Mouse (Mus musculus): Measurements from ENCODE around the gene Serpinb1c. TPM values are rescaled to one million over a fixed set of nuclear protein-coding genes. Genes with fewer than 3 reads are reported as not detected.
A peak's percentile ranks its signal among the peaks of the same experiment; 100 is the strongest.

The Serpinb1c gene
- total and polyA plus RNA-seq, 3 experiments: not detected

DNA sequence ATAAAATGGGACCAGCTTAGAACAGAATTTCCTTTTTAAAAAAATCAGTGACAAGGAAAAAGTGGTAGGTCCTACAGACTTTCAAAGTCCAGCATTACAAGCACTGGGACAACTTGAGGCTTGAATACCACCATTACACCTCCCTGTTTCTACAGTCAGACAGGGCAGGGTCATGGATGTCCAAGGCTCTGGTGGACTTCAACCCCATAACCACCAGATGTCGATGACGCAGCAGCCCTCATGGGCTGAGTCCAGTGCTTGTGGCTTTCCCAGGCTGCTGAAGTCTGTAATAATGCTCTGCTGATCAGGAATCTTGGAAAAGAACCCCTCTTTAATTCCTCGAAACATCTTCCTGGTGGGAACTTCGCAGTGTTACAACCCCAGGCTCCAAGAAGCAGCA is 45.5 kb downstream of the Serpinb1c start:
- Histone ChIP-seq H3K36me3 (replicated peaks) (no peaks in the 10 kb centered on the region), H3K27me3 (ENCODE audit: insufficient read depth, low read length) (peaks cover 18% of the 10 kb centered on the region; the same call in 1 of the 2 replicates), H3K4me3 (ENCODE audit: low read depth, low read length) (no peak overlapping the region), H3K9me3 (replicated peaks) (no peaks in the 10 kb centered on the region), H3K4me1 (ENCODE audit: insufficient read depth, low read depth, low read length) (no peaks in the 10 kb centered on the region)
- ATAC-seq (ENCODE audit: extremely low read depth, insufficient number of reproducible peaks, low FRiP score, poor library complexity, severe bottlenecking): no peak
- no peak for TF ChIP-seq POLR2AphosphoS5 (IDR thresholded peaks at IDR 0.05; ENCODE audit: insufficient replicate concordance, low read depth, low read length)
- no peak for TF ChIP-seq GATA2 (IDR thresholded peaks at IDR 0.05; ENCODE audit: borderline replicate concordance, low read depth, low read length)
- no peak for TF ChIP-seq CTCF (IDR thresholded peaks at IDR 0.05; ENCODE audit: low read depth, low read length)
- no peak for TF ChIP-seq TAL1 (conservative IDR thresholded peaks at IDR 0.05; ENCODE audit: low read depth, low read length)
- TF ChIP-seq GATA1 (IDR thresholded peaks at IDR 0.05; ENCODE audit: borderline replicate concordance, low read length): no peak
- DNase-seq (ENCODE audit: low spot score): no peak

DNA sequence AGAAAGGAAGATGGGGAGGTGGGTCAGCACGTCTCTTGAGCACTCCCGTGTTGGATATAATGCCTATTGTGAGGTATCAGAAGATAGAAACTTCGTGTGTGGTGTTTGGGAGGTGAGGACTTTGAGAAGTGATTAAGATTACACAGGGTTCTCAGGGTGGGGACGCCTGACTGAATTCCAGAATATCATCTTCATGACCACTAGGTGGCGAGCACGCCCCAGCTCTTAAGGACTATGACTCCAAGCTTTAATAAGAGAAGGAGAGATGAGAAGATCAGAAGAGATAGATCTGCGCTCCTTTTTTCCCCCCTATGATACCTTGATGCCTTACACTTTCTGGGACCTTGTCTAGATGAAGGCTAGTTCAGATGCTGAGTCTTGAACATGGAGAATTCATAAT is 46.0 kb downstream of the Serpinb1c start:
- DNase-seq (ENCODE audit: low spot score) (peak; percentile 14), ATAC-seq (ENCODE audit: extremely low read depth, insufficient number of reproducible peaks, low FRiP score, poor library complexity, severe bottlenecking) (peak; percentile 40; the same call in 1 of the 2 replicates)
- Histone ChIP-seq H3K9me3 (replicated peaks) (no peaks in the 10 kb centered on the region), H3K4me3 (ENCODE audit: low read depth, low read length) (no peak overlapping the region), H3K27me3 (ENCODE audit: insufficient read depth, low read length) (peaks cover 18% of the 10 kb centered on the region; the same call in 1 of the 2 replicates), H3K4me1 (ENCODE audit: insufficient read depth, low read depth, low read length) (no peaks in the 10 kb centered on the region), H3K36me3 (replicated peaks) (no peaks in the 10 kb centered on the region)
- TF ChIP-seq CTCF (IDR thresholded peaks at IDR 0.05; ENCODE audit: low read depth, low read length) (no peak), POLR2AphosphoS5 (IDR thresholded peaks at IDR 0.05; ENCODE audit: insufficient replicate concordance, low read depth, low read length) (no peak), GATA2 (IDR thresholded peaks at IDR 0.05; ENCODE audit: borderline replicate concordance, low read depth, low read length) (no peak), TAL1 (conservative IDR thresholded peaks at IDR 0.05; ENCODE audit: low read depth, low read length) (no peak), GATA1 (IDR thresholded peaks at IDR 0.05; ENCODE audit: borderline replicate concordance, low read length) (no peak)

DNA sequence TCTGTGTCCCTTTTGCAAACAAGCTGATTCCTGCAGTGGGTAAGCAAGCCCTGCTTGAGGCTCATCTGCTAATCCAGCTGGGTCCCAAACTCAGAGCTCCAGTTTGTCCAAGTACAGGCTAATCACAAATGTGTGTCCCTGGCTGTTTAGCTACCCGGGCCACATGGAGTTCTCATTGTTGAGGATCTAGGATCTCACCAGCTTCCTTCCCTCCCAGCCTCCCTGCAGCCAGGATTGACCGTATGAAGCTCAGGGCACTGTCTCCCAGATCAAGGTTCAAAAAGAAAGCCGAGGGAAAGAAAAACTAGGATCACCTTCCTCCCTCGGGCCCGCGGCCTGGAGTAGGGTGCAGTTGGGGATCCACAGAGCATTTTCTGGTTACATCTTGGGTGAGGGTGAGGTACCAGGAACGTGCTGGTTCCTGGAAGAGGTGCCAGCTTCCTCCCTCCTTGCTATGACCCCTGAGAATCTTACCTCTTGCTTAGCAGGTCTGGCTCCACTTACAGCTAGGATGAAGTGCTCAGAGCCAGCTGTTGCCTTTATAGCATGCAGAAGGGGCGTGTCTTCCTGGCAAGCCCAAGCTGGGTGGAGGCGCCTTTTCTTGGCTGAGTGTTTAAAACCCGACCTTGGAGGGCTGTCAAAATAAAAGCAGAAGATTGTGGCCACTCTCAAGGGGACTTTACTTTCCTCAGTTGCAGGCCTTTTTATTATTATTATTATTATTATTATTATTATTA is 47.2 kb downstream of the Serpinb1c start, which contains the start of gene Serpinb1a:
Gene Serpinb1a, minus strand, starts transcription at position 518 of the 737 bp plus-strand sequence.
- H3K36me3 ChIP-seq (replicated peaks): no peaks in the 10 kb centered on the region
- H3K9me3 ChIP-seq (replicated peaks): no peaks in the 10 kb centered on the region
- H3K27me3 ChIP-seq (ENCODE audit: insufficient read depth, low read length): peaks cover 18% of the 10 kb centered on the region; the same call in 1 of the 2 replicates
- no peak for TF ChIP-seq CTCF (IDR thresholded peaks at IDR 0.05; ENCODE audit: low read depth, low read length)
- TF ChIP-seq POLR2AphosphoS5 (IDR thresholded peaks at IDR 0.05; ENCODE audit: insufficient replicate concordance, low read depth, low read length): no peak
- no peak for TF ChIP-seq GATA2 (IDR thresholded peaks at IDR 0.05; ENCODE audit: borderline replicate concordance, low read depth, low read length)
- no peak for TF ChIP-seq TAL1 (conservative IDR thresholded peaks at IDR 0.05; ENCODE audit: low read depth, low read length)
- TF ChIP-seq GATA1 (IDR thresholded peaks at IDR 0.05; ENCODE audit: borderline replicate concordance, low read length): no peak
- no peaks in the 10 kb centered on the region for H3K4me1 ChIP-seq (ENCODE audit: insufficient read depth, low read depth, low read length)
- no peak for ATAC-seq (ENCODE audit: extremely low read depth, insufficient number of reproducible peaks, low FRiP score, poor library complexity, severe bottlenecking)
- H3K4me3 ChIP-seq (ENCODE audit: low read depth, low read length): no peak within 1 kb of the TSS
- DNase-seq (ENCODE audit: low spot score): no peak

DNA sequence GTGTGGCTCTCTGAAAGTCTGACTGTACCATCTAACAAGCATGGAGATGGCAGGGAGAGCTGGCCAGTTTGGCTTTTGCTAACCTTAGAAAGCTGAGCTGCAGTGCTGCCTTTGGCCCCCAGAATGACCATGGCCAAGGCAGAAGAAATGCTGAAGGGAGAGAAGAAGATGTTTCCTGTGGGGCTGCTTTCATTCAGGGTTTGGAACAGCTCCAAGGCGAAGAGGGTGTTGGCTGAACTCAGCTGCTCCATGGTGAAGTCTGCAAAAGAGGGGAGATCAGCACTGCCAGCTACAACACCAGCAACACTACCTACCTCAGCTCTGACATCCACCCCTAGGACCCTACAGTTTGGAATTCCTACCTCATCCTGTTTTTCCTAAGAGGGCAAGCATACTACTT is 47.9 kb downstream of the Serpinb1c start:
- Histone ChIP-seq H3K4me3 (ENCODE audit: low read depth, low read length) (no peak overlapping the region), H3K27me3 (ENCODE audit: insufficient read depth, low read length) (peaks cover 18% of the 10 kb centered on the region; the same call in 1 of the 2 replicates), H3K4me1 (ENCODE audit: insufficient read depth, low read depth, low read length) (no peaks in the 10 kb centered on the region), H3K36me3 (replicated peaks) (no peaks in the 10 kb centered on the region), H3K9me3 (replicated peaks) (no peaks in the 10 kb centered on the region)
- ATAC-seq (ENCODE audit: extremely low read depth, insufficient number of reproducible peaks, low FRiP score, poor library complexity, severe bottlenecking) (no peak), DNase-seq (ENCODE audit: low spot score) (no peak)
- no peak for TF ChIP-seq TAL1 (conservative IDR thresholded peaks at IDR 0.05; ENCODE audit: low read depth, low read length)
- no peak for TF ChIP-seq GATA2 (IDR thresholded peaks at IDR 0.05; ENCODE audit: borderline replicate concordance, low read depth, low read length)
- TF ChIP-seq GATA1 (IDR thresholded peaks at IDR 0.05; ENCODE audit: borderline replicate concordance, low read length): no peak
- TF ChIP-seq CTCF (IDR thresholded peaks at IDR 0.05; ENCODE audit: low read depth, low read length): no peak
- TF ChIP-seq POLR2AphosphoS5 (IDR thresholded peaks at IDR 0.05; ENCODE audit: insufficient replicate concordance, low read depth, low read length): no peak

DNA sequence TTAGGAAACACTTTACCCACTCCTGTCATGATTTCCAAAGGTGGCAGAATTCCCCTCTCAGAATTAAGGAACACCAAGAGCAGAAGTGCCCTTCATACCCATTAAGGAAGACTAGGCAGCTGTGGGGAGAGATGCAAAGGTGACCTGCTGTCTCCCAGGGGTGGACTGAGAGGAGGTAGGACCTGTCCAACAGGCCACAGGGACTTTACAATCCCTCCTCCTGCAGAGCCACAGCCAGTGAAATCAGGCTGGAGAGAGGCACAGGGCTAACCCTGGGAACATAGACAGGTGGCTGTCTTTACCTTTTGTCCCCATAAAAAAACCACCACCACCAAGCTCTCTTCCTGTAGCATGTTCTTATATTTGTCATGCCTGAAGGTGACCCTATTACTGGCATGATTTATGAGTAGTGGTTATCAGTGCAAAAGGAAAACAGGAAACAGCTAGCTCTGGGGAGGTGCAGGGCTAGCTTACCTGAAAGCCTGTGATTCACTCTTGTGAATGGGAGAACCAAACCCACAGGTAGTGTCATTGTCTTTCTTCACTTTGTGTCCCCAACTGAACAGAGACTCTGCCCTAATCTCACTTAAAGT is 48.4 kb downstream of the Serpinb1c start:
- H3K4me1 ChIP-seq (ENCODE audit: insufficient read depth, low read depth, low read length): no peaks in the 10 kb centered on the region
- H3K27me3 ChIP-seq (ENCODE audit: insufficient read depth, low read length): peaks cover 17% of the 10 kb centered on the region; the same call in 1 of the 2 replicates
- no peak for ATAC-seq (ENCODE audit: extremely low read depth, insufficient number of reproducible peaks, low FRiP score, poor library complexity, severe bottlenecking)

DNA sequence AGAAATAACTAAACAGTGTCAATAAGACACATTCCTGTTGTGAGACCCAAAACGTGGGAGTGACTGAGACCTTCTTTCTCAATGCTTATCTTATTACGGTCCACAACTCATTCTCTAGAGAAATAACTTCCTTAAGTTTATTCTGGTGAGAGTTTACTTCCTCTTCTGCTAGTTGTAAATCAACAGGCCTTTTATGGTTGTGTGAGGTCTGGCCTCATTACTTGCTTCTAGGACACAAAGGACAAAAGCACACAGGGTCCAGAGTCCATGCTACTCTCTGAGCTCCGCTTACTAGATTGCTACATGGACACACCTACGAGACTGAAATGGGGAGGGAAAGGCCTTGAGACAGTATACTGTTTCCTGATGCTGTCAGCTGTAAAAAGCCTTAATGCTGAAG is 48.9 kb downstream of the Serpinb1c start:
- Histone ChIP-seq H3K36me3 (replicated peaks) (no peaks in the 10 kb centered on the region), H3K27me3 (ENCODE audit: insufficient read depth, low read length) (peaks cover 15% of the 10 kb centered on the region; the same call in 1 of the 2 replicates), H3K9me3 (replicated peaks) (no peaks in the 10 kb centered on the region), H3K4me1 (ENCODE audit: insufficient read depth, low read depth, low read length) (no peaks in the 10 kb centered on the region), H3K4me3 (ENCODE audit: low read depth, low read length) (no peak overlapping the region)
- DNase-seq (ENCODE audit: low spot score) (no peak), ATAC-seq (ENCODE audit: extremely low read depth, insufficient number of reproducible peaks, low FRiP score, poor library complexity, severe bottlenecking) (no peak)
- no peak for TF ChIP-seq CTCF (IDR thresholded peaks at IDR 0.05; ENCODE audit: low read depth, low read length)
- no peak for TF ChIP-seq GATA1 (IDR thresholded peaks at IDR 0.05; ENCODE audit: borderline replicate concordance, low read length)

More for the DNA sequence above, 48.4 kb downstream of the Serpinb1c start:
- no peak for DNase-seq (ENCODE audit: low spot score)
- no peak overlapping the region for H3K4me3 ChIP-seq (ENCODE audit: low read depth, low read length)
- H3K36me3 ChIP-seq (replicated peaks): no peaks in the 10 kb centered on the region
- no peak for TF ChIP-seq POLR2AphosphoS5 (IDR thresholded peaks at IDR 0.05; ENCODE audit: insufficient replicate concordance, low read depth, low read length)
- no peak for TF ChIP-seq GATA1 (IDR thresholded peaks at IDR 0.05; ENCODE audit: borderline replicate concordance, low read length)
- no peaks in the 10 kb centered on the region for H3K9me3 ChIP-seq (replicated peaks)
